Mouse (Mus musculus) C2C12 (cell line): ENCODE measurements at regions not wholly inside any gene's neighbourhood (a gene's known extent, or its start where the extent isn't known, plus 50 kb on each side); places are given as distances from the start of the nearest gene placed in this dataset.
A peak's percentile ranks its signal among the peaks of the same experiment; 100 is the strongest.

ENCODE experiments used
- CEBPB ChIP-seq: IDR thresholded peaks from one replicate; pipeline ENCODE4 v1.6.1; 2011; ENCODE audit warnings: low read depth, mild to moderate bottlenecking, control low read depth, moderate library complexity
- CTCF ChIP-seq: IDR thresholded peaks from one replicate; pipeline ENCODE4 v1.5.1; 2011; ENCODE audit not compliant: control insufficient read depth, insufficient read depth, insufficient read length
- MYOD1 ChIP-seq: IDR thresholded peaks from one replicate; pipeline ENCODE4 v1.6.1; 2011; ENCODE audit warnings: low read depth; ENCODE audit not compliant: control insufficient read depth, insufficient read length
- MYOG ChIP-seq: IDR thresholded peaks from one replicate; pipeline ENCODE4 v1.6.1; 2011; ENCODE audit not compliant: control insufficient read depth, insufficient read length; ENCODE audit errors: extremely low read depth

GRCm38 (mm10) chr5:51882173-51882572, 308.1 kb downstream of the Dhx15 start:
- TF ChIP-seq MYOD1 (peak; percentile 61), CEBPB (no peak), CTCF (no peak), MYOG (no peak)
